Mouse (Mus musculus) ES-Bruce4 (cell line): Measurements from ENCODE around the gene Cdk12. TPM values are rescaled to one million over a fixed set of nuclear protein-coding genes. Genes with fewer than 3 reads are reported as not detected.

Source experiments
- H3K27ac ChIP-seq: 2 replicates; pipeline ENCODE4 v1.5.1; 2012; ENCODE audit warnings: low read length, inconsistent platforms; ENCODE audit not compliant: insufficient read depth
- H3K27me3 ChIP-seq: 2 replicates; pipeline ENCODE4 v1.6.1; 2012; ENCODE audit warnings: mild to moderate bottlenecking, low read length, inconsistent platforms; ENCODE audit not compliant: control insufficient read depth, poor library complexity, insufficient read depth, severe bottlenecking
- H3K36me3 ChIP-seq: 2 replicates; pipeline ENCODE4 v1.6.1; 2012; ENCODE audit warnings: inconsistent platforms, mild to moderate bottlenecking, low read length, moderate library complexity; ENCODE audit not compliant: control insufficient read depth, poor library complexity, insufficient read depth, severe bottlenecking
- H3K4me1 ChIP-seq: one replicate; pipeline ENCODE4 v1.8.1; 2011; ENCODE audit warnings: low read length; ENCODE audit not compliant: control insufficient read depth, insufficient read depth
- H3K4me3 ChIP-seq: 2 replicates; pipeline ENCODE4 v1.5.1; 2011; ENCODE audit warnings: low read depth, mild to moderate bottlenecking, low read length
- H3K9ac ChIP-seq: 2 replicates; pipeline ENCODE4 v1.6.1; 2012; ENCODE audit warnings: low read depth, mild to moderate bottlenecking, inconsistent platforms; ENCODE audit not compliant: poor library complexity, severe bottlenecking
- H3K9me3 ChIP-seq: replicated peaks from 2 replicates; pipeline ENCODE4 v1.6.1; 2012; ENCODE audit warnings: mild to moderate bottlenecking, low read length, inconsistent platforms; ENCODE audit not compliant: control insufficient read depth, poor library complexity, insufficient read depth, severe bottlenecking
- CTCF ChIP-seq: IDR thresholded peaks from one replicate; pipeline ENCODE4 v1.8.1; 2011; ENCODE audit warnings: low read depth, low read length
- EP300 ChIP-seq: IDR thresholded peaks from 2 replicates; pipeline ENCODE4 v1.6.1; 2011; ENCODE audit warnings: low read depth, low read length; ENCODE audit not compliant: insufficient read depth
- POLR2A ChIP-seq: IDR thresholded peaks from one replicate; pipeline ENCODE4 v1.8.1; 2011; ENCODE audit warnings: low read length; ENCODE audit not compliant: insufficient read depth
- polyA plus RNA-seq: library from polyadenylated mRNA; stranded (reverse); fragments of >200 nt; gene quantifications from 2 replicates; pipeline ENCODE4 v1.2.4, GENCODE M21; 2011; ENCODE audit warnings: low read depth; ENCODE audit not compliant: missing spikeins, insufficient read depth, insufficient read length

Cdk12 gene
- polyA plus RNA-seq, 1 experiment = 52.5 TPM

DNA sequence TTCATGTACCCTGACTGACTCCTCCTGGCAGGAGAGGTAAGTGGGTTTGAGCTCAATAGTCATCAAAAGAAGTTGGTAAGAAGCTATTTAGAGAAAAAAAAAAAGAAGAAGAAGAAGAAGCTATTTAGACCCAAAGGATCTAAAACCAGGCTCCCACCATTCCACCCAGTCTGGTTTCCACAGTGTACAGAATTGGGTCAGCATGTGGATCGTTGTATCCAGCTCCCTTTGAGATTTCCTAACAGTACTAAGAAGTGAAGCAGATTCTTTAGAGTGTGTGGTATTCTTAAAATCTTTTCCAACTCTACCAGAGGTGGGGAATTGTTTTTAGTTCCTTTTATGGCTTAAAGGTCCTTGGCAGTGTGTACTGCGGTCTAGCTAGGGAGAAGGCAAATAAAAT, 50.9 kb downstream of the Cdk12 start:
- H3K4me1 ChIP-seq = no peaks in the 10 kb centered on the region
- H3K36me3 ChIP-seq = peaks cover 14% of the 10 kb centered on the region
- no peaks in the 10 kb centered on the region for H3K27me3 ChIP-seq
- H3K4me3 ChIP-seq = no peak overlapping the region
- no peaks in the 10 kb centered on the region for H3K9me3 ChIP-seq
- no peak overlapping the region for H3K9ac ChIP-seq
- TF ChIP-seq CTCF = no peak
- no peak for TF ChIP-seq EP300
- TF ChIP-seq POLR2A = no peak
- H3K27ac ChIP-seq = no peak overlapping the region

DNA sequence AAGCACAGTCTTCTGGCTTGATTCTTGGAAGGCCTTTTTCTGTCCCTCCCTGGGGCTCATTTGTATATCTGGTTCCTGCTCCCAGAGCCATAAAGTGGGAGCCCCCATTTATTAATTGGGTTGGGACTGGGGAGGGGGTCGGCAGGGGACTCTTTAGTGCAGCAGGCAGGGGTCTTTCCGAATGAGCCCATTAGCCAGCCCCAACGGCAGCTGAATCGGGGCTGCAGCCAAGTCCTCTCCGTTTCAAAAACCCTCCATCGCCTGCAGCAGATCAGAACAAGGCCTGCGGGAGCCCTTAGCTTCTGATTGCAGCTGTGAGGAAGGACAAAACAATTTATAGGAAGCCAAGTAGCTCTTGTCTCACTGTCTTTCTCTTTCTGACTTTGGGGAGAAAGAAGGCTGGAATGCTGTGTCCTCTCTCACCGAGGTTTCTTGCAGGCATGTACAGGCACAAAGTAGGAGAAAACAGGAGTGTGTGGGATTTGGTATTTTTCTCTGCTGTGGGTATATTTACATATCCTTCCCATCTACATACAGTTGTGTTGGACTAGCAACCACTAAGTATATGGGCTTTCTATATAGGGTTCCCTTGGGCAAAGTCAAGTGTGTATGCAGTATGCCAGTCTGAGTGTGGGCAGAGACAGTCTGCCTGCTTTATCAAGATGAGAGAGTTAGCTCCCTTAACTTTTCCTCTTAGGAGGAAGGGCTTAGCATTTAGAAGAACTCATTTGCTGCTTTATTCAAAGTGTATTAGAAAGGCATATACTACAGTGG, 58.0 kb downstream of the Cdk12 start:
- no peaks in the 10 kb centered on the region for H3K9me3 ChIP-seq
- H3K36me3 ChIP-seq = peaks cover 2% of the 10 kb centered on the region
- no peak overlapping the region for H3K4me3 ChIP-seq
- no peak overlapping the region for H3K9ac ChIP-seq
- no peak overlapping the region for H3K27ac ChIP-seq
- no peaks in the 10 kb centered on the region for H3K4me1 ChIP-seq
- H3K27me3 ChIP-seq = no peaks in the 10 kb centered on the region
- TF ChIP-seq CTCF = no peak

DNA sequence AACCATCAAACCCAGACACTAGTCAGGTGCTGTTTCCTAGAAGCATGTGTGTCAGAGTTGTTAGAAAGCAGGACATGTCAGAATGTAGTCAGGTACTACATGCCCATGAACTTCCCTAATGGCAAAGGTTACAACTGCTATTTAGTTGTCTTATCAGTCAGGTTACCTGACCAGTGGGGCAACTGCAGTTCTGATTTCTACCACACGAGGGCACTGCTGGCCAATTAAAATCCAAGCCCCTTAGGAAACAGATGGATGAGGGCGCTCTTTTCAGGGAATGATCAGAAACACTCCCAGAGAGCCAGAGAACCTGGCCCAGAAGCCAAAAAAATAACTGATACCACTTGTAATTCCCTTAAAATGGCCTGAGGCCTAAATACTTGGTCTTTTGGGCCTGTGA, 62.2 kb downstream of the Cdk12 start:
- no peak overlapping the region for H3K9ac ChIP-seq
- H3K36me3 ChIP-seq = peaks cover 21% of the 10 kb centered on the region
- TF ChIP-seq POLR2A (no peak), CTCF (peak; percentile 61)
- no peak overlapping the region for H3K27ac ChIP-seq
- no peaks in the 10 kb centered on the region for H3K9me3 ChIP-seq
- H3K4me3 ChIP-seq = no peak overlapping the region
- H3K27me3 ChIP-seq = no peaks in the 10 kb centered on the region
- H3K4me1 ChIP-seq = no peaks in the 10 kb centered on the region

DNA sequence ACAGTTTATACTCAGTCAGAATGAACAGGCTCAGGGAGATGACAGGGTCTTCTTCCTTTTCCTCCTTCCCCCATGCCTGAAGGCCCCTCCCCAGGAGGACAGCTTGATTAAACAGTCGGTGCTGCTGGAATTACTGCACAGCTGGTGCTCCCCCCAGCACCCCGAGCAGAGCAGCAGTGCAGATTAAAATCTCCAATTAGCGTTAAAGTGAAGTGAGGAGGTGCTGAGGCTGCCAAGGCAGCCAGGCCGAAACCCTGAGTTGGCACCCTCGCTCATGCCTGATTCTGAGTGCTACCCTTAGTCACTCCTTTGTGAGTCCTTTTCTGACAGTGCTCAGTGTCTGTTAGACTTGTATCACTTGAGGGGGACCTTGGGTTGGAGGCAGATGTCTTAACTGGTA, 63.0 kb downstream of the Cdk12 start:
- Histone ChIP-seq H3K9ac (no peak overlapping the region), H3K9me3 (no peaks in the 10 kb centered on the region), H3K27me3 (no peaks in the 10 kb centered on the region), H3K4me1 (no peaks in the 10 kb centered on the region), H3K4me3 (no peak overlapping the region), H3K36me3 (peaks cover 25% of the 10 kb centered on the region), H3K27ac (no peak overlapping the region)
- TF ChIP-seq POLR2A = no peak
- no peak for TF ChIP-seq EP300
- TF ChIP-seq CTCF = no peak

DNA sequence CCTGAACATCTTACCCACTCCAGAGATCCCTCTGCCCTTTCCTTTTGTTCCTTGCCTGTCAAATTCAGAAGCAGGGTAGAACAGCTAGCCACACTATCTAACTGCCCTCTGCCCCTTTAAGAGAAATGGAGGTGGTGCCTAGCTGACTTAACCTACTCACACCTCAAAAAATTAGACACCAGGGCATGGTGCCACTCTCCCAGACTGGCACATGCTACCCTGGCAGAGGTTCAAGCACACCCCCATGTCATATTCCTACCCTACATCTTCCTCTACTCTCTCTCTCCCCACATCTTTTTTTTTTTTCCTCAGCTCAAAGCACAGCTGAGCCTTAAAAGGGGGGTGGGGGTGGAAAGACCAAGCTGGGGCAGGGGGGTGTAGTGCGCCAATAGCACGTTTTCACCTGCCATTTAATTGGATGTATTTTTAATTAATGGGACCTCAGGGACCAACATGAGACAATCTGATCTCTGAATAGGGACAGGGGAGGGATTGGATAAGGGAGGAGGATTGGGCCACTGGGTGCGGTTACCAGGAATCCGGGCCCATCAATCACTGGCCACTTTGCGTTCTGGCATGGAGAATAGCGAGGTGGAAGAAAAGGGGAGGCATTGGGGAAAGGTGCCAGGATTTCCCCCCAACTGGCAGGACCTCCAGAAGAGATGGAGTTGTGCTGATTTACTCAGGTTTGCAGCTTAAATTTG, 64.0 kb downstream of the Cdk12 start:
- Histone ChIP-seq H3K4me3 (no peak overlapping the region), H3K9me3 (no peaks in the 10 kb centered on the region), H3K4me1 (no peaks in the 10 kb centered on the region), H3K27me3 (no peaks in the 10 kb centered on the region), H3K9ac (no peak overlapping the region), H3K27ac (no peak overlapping the region), H3K36me3 (peaks cover 27% of the 10 kb centered on the region)
- no peak for TF ChIP-seq CTCF
- TF ChIP-seq EP300 = no peak
- no peak for TF ChIP-seq POLR2A

DNA sequence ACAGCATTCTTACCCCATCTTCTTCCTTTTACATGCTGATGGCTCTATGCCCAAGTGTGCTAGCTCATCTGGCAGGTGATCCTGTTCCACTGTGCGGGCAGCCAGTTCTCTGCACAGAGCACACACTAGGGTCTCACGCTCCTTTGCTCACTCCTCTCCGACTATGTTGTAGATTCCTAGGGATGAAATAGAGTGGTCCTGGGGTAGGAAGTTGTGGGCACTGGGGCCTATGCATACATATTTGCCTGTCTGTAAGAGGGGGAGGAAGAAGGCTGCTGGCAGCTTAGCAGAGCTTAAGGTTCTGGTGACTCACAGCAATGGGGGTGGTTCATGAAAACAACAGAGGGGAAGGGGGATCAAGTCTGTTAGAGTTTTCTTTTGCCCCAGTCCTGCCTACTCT, 67.2 kb downstream of the Cdk12 start:
- TF ChIP-seq EP300 = no peak
- TF ChIP-seq POLR2A = no peak
- TF ChIP-seq CTCF = no peak
- H3K27ac ChIP-seq = no peak overlapping the region
- H3K4me3 ChIP-seq = no peak overlapping the region
- H3K36me3 ChIP-seq = peaks cover 34% of the 10 kb centered on the region
- no peaks in the 10 kb centered on the region for H3K9me3 ChIP-seq
- H3K27me3 ChIP-seq = no peaks in the 10 kb centered on the region
- H3K4me1 ChIP-seq = no peaks in the 10 kb centered on the region
- H3K9ac ChIP-seq = no peak overlapping the region
